Mouse (Mus musculus): ENCODE results near the gene Ptprr. TPM values are rescaled to one million over a fixed set of nuclear protein-coding genes. Genes with fewer than 3 reads are reported as not detected.

Ptprr gene
- total RNA-seq, 2 experiments from 2014 or later: 1.9 to 2.5 TPM

GRCm38 (mm10) chr10:116196596-116197415, 178.8 kb downstream of the Ptprr start:
- no peak for DNase-seq

- peak in 1 of 2 experiments; percentile 69 for DNase-seq
Measured at GRCm38 (mm10) chr10:116197416-116197939, 179.5 kb downstream of the Ptprr start.

- peak in 1 of 2 experiments; percentile 29 for DNase-seq
Measured at GRCm38 (mm10) chr10:116199035-116199434, 181.0 kb downstream of the Ptprr start.

- no peak for DNase-seq
Measured at GRCm38 (mm10) chr10:116201542-116201941, 183.5 kb downstream of the Ptprr start.

GRCm38 (mm10) chr10:116205580-116206358, 187.8 kb downstream of the Ptprr start:
- peak; percentile 48 to 81 for DNase-seq

GRCm38 (mm10) chr10:116206449-116206848, 188.4 kb downstream of the Ptprr start:
- peak; percentile 48 to 80 for DNase-seq

GRCm38 (mm10) chr10:116207987-116208726, 190.1 kb downstream of the Ptprr start:
- DNase-seq: peak; percentile 55 to 70

- peak; percentile 35 to 74 for DNase-seq
Measured at GRCm38 (mm10) chr10:116208727-116209115, 190.7 kb downstream of the Ptprr start.

GRCm38 (mm10) chr10:116212127-116212526, 194.1 kb downstream of the Ptprr start:
- no peak for DNase-seq

GRCm38 (mm10) chr10:116220336-116221118, 202.5 kb downstream of the Ptprr start:
- peak in 1 of 2 experiments; percentile 41 for DNase-seq

GRCm38 (mm10) chr10:116235299-116235698, 217.3 kb downstream of the Ptprr start:
- DNase-seq: no peak

GRCm38 (mm10) chr10:116242200-116242599, 224.2 kb downstream of the Ptprr start:
- DNase-seq: no peak

GRCm38 (mm10) chr10:116243373-116243772, 225.4 kb downstream of the Ptprr start:
- DNase-seq: peak in 1 of 2 experiments; percentile 46

- DNase-seq: peak in 1 of 2 experiments; percentile 7
Measured at GRCm38 (mm10) chr10:116245632-116246031, 227.6 kb downstream of the Ptprr start.

GRCm38 (mm10) chr10:116252668-116253067, 234.7 kb downstream of the Ptprr start:
- DNase-seq: peak in 1 of 2 experiments; percentile 47

- peak in 1 of 2 experiments; percentile 50 for DNase-seq
Measured at GRCm38 (mm10) chr10:116253972-116254371, 236.0 kb downstream of the Ptprr start.

GRCm38 (mm10) chr10:116259298-116259697, 241.3 kb downstream of the Ptprr start:
- no peak for DNase-seq

- peak; percentile 81 to 82 for DNase-seq
Measured at GRCm38 (mm10) chr10:116260658-116261433, 242.8 kb downstream of the Ptprr start.

- peak in 1 of 2 experiments; percentile 20 for DNase-seq
Measured at GRCm38 (mm10) chr10:116261559-116261958, 243.5 kb downstream of the Ptprr start.

- DNase-seq: peak in 1 of 2 experiments; percentile 17
Measured at GRCm38 (mm10) chr10:116264521-116264920, 246.5 kb downstream of the Ptprr start.

Measured in heart, adult 18-20 months (tissue).